Mouse (Mus musculus) regulatory T cell (primary cell): ENCODE results near the gene Tfcp2l1.
"Not testable (repeated sequence)": the region's sequence is repeated elsewhere in the genome, so short reads cannot be mapped to it uniquely, and the experiment has no call there.

ENCODE experiments used
- in situ Hi-C: fragments of 300-600 bp; cut with MboI, MseI; formaldehyde crosslinking; loops from one replicate; pipeline ENCODE4 v1.15.1; 2025; ENCODE audit warnings: high pct_unique_total_duplicates

The Tfcp2l1 gene

DNA sequence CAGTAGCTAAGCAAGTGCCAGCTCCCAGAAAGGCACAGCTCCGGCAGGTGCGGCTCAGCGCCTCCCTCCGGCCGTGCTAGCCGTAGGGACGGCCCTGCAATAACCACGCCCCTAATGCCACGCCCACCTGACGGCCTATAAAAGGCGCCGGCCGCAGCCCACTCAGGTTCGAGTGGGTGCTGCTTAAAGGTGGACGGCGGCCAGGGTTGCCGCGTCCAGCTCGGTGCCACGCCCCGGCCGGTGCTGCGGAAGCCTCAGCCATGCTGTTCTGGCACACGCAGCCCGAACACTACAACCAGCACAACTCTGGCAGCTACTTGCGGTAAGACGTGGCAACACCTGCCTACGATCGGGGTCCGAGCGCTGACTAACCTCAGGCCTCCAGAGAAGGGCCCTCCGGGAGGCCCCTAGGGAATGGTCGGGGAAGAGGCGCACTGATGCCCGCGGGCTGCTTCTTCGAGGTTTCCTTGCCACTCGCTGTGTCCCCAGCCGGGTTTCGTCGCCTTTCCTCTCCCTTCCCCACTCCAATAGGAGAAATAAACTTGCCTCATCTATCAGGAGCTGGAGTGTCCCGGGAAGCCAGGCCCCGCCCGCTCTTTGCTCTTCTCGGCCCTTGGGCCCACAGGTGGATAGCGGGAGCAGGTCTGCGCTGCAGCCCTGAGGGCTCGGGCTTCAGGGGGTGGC is at the start of gene Tfcp2l1:
Tfcp2l1 (plus strand) TSS at position 165 of the 684 bp plus-strand sequence.
- in situ Hi-C loops = no loop called here

DNA sequence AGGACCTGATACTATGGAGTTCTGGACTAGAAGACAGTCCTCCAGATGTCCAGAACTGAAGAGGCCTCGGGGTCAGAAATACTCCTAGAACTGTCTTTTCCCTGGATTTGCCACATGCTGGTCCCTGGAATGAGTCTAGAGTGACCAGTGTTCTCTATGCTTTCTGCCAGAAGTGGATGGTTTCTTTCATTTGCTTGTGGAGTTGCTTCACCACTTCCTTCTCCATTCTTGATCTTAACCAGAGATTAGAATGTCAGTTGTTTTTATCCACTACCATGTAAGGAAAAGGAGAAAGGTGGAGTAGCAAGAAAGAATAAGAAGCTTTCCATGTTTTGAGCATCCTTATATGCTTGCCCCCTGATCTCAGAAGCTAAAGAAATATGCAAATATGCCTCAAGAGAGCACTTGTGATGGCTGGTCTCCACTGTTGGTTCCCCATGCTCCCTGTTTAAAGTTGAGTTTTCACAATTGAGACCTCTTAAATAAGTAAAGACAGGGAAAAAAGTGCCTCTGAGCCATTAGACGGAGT is 47.5 kb upstream of the Tfcp2l1 start:
- in situ Hi-C loops = no loop called here

DNA sequence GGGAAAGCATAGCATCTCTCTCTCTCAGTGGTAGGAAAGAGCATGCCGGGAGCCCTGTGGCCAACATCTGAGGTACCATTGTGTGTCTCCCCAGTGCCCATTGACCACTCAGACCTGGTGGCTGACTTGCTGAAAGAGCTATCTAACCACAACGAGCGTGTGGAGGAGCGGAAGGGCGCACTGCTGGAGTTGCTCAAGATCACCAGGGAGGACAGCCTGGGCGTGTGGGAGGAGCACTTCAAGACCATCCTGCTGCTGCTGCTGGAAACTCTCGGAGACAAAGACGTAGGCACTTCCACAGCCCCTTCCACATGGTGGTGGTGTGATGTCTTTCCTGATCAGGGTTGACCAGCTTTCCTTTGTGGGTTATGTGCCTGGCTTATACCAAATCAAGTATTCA is 46.6 kb upstream of the Tfcp2l1 start:
- in situ Hi-C loops = no loop called here

DNA sequence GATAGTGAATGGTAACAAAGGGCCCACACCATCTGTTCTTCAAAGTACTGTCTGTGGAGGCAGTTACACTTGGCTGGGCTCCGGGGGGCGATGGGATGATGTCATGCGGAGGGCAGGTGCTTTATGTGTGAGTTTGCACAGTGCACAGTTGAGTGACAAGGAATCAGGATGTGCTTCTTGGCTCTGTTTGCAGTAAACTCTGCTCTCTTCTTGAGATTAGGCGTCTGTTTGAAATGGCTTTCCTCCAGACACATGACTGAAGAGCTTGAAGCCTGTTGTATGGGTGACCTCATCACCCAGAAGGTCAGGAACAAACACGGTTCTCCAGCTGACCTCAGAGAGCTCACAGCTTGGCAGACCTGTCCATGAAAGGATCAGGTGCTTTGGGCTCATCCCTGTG is 38.0 kb upstream of the Tfcp2l1 start:
- in situ Hi-C loops = no loop called here

DNA sequence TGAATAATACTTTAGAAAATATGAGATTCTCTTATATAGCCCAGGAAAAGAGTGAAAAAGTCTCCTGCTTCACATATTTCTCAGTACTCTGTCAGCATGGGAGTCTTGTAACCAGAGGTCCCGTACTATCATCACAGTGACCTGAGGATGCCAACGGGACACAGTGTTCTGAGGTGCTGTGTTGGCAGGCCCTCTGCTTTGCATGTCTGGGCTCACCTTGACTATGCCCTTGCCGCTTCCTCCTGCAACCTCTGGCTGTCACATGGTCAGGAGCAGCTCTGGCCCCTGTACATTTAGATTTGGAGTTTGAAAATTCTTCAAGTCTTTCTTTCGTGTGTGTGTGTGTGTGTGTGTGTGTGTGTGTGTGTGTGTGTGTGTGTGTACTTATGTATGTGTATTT is 34.8 kb upstream of the Tfcp2l1 start:
- in situ Hi-C loops = no loop called here

DNA sequence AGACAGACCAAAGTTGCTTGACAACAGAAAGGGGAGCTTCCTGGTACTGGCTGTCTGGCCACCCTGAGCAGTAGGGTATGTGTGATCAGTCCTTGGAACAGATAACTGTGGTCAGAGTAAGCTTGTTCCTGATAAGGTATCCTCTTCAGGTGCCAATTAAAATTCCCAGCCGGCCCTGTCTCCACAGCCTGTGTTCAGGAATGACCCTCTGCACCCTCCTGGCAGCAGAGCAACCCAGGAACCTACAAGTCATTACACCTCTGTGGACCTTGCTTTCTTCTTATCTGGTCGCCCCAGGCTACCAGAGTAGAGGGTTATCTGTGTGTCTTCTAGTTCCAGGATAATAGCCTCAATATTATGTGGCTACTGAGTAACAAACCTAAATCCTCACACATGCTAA is 32.4 kb upstream of the Tfcp2l1 start:
- in situ Hi-C loops = no loop called here

DNA sequence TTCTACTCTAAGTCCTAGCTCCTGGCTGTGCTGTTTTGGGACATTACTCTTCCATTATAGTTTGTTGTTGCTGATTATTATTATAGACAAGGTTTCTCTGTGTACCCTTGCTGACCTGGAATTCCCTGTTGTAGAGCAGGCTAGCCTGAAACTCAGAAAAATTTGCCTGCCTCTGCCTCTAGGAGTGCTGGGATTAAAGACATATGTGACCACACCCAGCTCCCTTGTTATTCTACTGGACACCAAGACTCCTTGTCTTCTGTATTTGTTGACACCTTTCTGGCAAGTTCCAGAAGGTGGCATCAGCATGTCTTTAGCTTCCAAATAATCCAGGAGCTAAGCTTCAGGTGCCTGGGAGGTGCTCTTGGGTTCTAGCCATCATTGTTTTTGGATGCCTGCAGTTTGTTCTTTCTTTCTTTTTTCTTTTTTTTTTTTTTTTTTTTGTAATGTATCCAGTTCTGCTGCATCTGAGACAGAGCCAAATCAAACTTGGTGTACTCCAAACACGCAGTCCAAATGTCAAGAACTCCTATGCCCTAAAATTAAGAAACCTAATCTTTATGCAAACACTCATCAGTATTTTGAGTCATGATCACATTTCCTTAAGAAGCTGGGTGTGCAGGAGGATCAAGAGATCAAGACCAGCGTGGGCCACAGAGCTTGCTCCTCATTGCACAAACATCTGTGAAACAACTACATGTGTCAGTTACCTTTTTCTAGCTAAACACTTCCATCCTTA is 30.1 kb upstream of the Tfcp2l1 start:
- in situ Hi-C loops = no loop called here

DNA sequence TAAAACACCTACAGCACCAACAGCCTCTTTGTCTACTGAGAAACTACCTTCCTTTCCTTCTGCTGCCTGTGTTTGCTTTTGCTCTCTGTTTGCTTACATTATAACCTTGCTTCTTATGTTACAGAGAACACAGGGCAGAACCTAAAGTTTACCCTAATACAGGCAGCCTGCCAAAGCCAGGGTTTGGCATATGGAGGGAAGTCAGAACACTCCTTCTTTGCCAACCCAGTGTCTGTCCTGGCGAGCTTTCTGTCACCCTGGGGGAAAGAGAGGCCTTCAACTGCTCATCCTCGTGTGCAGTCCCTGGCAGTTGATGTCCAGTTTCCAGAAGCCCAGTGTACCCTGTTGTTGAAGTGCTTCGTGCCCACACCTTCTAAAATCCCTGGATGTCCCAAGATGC is 29.4 kb upstream of the Tfcp2l1 start:
- in situ Hi-C loops = no loop called here

DNA sequence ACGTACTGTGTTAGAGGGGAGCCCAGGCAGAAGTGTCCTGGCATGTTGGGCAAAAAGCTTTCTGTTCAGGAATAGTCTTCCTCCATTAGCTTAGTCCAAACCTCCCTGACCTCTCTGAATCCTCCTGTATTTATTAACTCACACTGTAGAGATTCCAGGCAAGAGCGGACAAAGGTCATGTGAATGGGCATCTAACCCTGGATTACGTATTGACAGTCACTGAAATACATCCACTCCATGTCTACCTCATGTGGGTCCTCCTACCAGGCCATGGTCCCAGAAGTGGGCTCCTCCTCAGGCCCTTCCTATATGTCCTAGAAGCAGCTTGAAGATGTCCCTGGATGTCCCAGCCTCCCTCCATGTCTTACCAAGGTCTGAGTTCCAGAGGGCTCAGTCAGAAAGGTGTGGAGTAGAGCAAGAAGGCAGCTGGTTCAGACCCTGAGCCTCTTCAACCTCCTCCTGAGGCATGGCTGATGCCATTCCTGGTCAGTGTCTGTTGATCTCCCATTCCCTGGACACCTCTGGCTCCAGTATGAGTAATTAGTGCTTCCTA is 14.0 kb upstream of the Tfcp2l1 start:
- in situ Hi-C loops = no loop called here

DNA sequence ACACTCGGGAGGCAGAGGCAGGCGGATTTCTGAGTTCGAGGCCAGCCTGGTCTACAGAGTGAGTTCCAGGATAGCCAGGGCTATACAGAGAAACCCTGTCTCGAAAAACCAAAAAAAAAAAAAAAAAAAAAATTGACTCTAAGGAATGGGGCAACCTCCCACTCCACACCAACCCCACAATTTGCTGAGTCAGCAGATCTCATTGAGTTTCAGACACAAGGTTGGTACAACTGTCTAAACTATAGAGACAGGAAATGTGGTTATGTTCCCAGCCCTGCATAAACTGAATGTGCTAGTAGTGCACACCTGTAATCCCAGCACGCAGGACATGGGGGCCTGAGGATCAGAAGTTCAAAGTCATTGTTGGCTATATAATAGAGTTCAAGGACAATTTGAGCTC is 6.7 kb upstream of the Tfcp2l1 start:
- in situ Hi-C loops = not testable (repeated sequence)

DNA sequence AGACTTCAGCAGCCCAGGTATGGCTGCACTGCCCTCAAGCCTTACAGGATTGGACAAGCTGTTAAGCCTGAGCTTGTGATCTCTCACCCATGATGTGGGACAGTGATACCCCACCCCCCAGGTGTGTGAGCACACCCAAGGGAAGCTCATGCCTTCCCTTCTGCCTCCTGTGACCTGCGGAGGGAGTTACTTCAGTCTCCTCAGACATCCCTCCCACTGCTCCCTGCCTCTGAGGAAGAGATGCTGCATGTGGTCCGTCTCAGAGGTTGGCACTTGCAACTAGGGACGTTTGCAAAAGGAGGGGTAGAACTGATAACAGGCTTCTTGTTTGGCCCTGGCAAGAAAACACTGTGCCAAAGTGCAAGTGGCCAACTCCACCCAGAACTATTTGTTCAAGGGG is 4.9 kb upstream of the Tfcp2l1 start:
- in situ Hi-C loops = no loop called here

DNA sequence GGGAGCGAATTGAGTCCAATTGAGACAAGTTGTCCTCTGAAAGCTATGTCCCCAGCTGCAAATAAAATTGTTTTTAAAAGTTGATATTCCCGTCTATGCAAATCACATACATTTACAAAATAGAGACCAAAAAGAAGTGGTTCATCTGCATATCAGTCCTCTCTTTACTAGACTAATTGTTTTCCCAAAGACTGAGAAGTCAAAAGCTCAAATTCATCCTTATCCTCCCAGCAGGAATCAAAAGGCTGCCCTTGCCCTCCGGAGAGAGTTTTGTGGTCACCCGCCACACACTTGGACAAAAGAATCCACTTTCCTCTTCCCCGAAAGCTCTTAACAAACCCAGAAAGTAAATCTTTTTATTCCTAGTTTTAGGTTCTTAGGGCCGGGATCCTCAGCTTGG is 2.3 kb upstream of the Tfcp2l1 start:
- in situ Hi-C loops = no loop called here

DNA sequence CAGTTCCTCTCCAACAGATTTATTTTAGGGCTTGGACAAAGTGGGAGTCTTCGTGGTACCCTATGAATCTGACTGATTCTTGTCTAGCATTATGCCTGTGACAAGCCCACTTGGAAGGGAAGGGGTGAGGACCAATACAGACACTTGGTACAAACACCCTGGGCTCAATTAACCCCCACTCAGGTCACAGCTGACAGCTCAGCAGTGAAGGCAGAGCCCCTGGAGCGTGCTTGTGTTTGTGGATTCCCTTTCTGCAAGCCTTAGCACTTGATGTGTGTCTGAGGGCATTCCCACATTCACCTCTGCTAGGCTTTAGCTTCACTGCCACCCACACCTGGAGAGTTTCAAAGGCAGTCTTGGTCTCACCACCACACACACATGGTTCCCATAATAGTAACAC is 1.8 kb upstream of the Tfcp2l1 start:
- in situ Hi-C loops = no loop called here

DNA sequence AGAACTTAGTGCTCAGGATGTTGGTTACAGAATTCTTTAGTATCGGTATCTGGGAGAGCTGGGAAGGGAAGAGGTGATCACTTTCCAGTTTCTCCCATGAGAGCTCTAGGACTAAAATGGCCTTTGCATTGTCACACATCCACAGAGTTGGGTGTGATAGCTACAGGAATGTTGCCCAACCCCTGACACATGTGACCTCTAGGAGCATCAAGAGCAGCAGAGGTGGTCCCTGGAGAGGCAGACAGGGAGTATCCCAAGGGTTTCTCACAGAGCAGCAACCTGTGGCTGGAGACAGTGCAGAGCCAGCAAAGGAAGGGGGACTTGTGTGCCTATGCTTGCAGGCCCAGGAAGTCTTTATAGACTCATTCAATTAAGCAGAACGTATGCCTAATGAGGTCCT is 1.3 kb upstream of the Tfcp2l1 start:
- in situ Hi-C loops = no loop called here

DNA sequence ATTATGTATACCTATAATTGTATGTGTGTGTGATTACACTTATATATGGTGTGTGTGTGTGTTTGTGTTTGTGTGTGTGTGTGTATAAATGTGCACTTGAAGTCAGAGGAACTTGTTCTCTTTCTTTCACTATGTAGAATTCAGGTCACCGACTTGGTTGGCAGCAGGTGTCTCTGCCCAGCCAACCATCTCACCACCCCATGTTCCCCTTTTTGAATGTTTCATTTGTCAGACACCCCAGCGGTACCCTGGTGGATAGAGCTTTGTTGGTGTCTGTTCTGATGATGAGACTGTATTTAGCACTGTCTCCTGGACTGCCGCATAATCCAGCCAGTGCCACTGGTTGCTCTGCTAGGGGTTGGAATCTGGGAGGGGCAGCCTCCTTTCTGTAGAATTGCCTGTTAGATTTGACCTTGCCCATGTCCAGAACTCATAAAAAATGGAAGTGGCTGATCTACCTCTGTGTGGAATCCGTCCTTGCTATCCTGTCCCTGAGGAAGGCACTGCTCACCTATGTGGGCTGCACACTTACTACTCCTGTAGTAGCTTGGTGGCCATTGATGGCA is 5.8 kb downstream of the Tfcp2l1 start:
- in situ Hi-C loops = no loop called here

DNA sequence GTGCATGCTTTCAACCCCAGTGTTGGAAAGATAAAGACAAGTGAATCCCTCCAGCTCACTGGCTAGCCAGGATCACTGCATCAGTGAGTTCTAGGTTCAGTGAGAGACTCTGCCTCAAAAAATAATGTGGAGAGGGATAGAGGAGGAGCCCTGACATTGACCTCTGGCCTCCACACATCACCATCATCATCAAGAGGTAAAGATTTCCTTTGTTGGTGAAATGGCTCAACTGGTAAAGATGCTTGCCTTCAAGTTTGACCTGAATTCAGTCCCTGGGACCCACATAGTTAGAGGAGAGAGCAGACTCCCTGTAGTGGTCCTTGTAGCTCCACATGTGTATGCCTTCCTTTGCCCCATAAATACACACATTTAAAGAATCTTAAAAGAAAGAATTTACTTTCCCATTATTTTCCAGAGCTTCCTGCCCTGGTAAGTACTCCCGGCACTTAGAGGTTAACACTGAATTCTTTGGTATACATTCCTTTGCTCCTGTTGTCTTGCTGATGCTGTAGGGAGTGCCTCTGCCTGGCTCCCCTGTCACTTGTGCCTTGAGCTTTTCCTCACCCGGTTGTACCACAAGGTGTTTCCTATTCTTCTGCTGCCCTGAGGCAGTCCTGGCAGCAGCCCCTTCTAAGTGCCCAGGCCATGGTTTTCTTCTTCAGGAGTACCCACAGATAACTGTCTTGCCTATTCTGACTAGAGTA is 14.7 kb downstream of the Tfcp2l1 start:
- in situ Hi-C loops = no loop called here

DNA sequence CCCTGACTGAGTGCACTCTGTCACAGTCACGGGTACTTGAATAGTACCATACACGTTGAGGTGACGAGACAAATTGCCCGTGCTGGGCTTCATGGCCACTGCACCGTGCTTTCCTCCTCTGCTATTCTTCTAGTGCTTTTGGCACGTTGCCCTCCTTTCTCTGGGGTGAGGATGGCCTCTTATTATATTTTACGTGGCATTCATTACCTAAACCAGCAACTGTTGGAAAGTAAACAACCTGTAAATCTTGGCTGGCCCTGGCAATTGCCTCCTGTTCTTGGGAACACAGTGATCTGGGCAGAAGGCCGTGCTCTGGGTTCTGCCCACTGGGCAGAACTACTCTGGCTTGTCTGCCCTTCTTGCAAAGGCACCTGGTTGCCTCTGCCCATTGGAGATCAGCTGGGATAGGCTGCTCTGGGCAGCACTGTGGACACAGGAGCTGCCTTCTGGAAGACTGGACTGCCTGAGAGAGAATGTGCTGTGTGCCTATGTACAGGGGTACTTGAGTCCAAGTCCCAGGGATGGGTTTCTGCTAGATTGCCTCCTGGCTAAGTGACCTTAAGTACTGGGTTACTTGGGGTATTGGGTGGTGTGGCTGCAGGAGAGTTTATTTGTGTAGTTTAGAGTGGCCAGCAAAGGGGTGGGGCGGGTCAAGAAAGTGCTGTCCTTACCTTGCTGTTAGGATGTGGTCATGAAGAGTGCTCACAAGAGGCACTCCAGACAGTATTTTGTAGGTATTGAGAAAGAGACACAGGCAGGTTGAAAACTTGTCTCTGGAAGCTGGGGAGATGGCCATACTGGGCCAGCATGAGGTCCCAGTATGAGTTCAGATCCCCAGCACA is 15.6 kb downstream of the Tfcp2l1 start:
- in situ Hi-C loops = no loop called here

DNA sequence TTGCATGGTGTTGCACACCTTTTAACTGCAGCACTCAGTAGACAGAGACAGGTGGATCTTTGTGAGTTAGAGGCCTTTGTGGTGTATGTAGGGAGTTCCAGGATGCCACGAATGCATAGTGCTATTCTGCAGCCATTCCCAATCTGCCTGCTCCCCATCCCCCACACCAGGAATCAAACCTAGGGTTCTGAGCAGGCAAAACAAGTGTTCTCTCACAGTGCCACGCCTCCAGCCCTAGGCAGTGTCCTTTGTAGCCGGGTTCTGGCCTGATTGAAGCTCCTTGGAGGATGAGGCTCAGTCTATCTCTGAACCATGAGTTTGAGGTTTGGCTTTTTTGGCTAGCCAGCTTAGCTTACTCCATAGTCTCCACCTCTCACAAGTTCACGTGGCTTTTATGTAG is 18.0 kb downstream of the Tfcp2l1 start:
- in situ Hi-C loops = no loop called here

DNA sequence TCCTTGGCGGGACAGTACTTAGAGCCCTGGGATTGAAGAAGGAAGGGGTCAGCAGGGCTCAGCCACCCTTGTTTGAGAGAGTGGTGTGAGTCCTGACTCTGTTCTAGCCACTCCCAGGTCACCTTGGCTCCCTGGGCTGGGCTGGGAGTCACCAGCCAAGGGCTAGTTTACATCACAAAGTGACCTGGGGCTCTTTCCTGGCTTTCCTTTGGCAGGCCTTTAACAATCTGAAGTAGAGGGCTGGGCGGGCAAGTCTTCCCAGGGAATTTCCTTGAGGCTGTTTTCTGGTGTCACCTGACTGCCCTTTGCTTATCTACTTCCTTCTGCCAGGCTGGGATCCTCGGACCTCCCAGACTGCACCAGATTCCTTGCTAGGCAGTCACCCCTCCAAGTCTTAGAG is 20.3 kb downstream of the Tfcp2l1 start:
- in situ Hi-C loops = no loop called here

DNA sequence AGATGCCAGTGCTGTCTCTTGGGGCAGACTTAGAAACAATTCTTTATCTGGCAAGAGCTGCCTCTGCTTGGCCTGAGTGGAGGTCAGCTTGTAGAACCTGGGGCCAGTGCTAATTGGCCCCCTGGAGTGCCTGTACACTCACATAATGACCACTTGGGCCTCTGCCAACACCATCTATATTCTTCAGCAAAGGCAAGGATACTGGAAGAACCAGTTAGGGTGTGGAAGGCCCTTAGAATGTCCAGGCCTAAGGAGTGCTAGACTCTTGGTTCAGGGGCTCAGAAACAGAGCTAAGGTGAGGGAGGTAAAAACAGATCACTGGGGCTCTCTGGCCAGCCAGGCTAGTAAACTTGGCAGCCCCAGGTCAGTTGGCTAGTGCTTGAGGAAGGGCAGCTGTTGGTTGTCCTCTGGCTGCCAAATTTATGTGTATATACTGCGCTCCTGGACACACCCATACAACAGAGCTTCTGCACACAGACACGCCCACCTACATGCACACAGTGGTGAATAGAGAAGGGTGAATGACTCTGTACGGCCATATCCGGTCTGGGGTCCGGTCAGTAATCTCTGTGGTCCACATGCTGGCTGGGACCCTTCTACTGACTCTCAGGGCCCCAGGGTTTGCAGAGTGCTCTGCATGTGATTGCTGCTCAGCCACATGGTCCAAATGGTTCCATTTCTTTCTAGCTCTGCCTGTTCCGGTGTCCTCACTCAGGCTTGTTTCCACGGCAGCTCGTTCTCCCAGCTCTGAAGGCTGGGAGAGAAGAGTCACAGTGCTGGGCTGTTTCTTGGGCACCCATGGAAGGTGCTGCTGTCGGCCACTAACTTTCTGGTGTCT is 22.4 kb downstream of the Tfcp2l1 start:
- in situ Hi-C loops = loop anchor here (25.0 kb wide), 1 partner anchor 1312 kb away; no protein-coding TSS in a partner anchor
